Mouse (Mus musculus) heart, adult 9 months (tissue): ENCODE measurements around the gene Degs1.
"Not testable (repeated sequence)": the region's sequence is repeated elsewhere in the genome, so short reads cannot be mapped to it uniquely, and the experiment has no call there.

Source experiments
- DNase-seq, 2 experiments: peaks; one replicate each; pipeline ENCODE4 v3.0.0; 2022; ENCODE audit warnings: low spot score in 2 of 2

Degs1 gene

GRCm38 (mm10) chr1:182282091-182283075, at the start of gene Degs1:
Degs1 (minus strand) TSS chr1:182282804.
- DNase-seq = peak; percentile 96 to 98

DNA sequence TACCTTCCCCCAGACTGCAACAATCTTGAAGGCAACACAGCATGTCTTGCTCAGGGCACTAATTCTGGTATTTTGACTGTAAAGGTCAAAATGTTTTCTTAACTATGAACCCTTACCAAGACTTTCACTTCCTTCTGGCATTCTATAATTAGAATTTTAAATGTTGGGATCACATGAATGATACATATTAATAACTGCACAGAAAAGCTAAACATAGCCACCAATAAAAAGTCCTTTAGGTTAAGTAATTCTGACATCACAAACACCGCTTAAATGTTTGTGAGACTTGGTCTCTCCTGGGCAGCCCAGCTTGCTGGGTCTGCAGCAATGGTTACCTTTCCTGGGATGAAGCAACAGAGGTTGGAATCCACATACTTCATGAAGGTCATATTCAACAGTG, 43.3 kb upstream of the Degs1 start:
- DNase-seq = no peak

GRCm38 (mm10) chr1:182324552-182324951, 41.9 kb upstream of the Degs1 start:
- no peak for DNase-seq

- DNase-seq = no peak
Measured at GRCm38 (mm10) chr1:182323139-182323538, 40.5 kb upstream of the Degs1 start.

- DNase-seq = no peak
Measured at GRCm38 (mm10) chr1:182314201-182314600, 31.6 kb upstream of the Degs1 start.

DNA sequence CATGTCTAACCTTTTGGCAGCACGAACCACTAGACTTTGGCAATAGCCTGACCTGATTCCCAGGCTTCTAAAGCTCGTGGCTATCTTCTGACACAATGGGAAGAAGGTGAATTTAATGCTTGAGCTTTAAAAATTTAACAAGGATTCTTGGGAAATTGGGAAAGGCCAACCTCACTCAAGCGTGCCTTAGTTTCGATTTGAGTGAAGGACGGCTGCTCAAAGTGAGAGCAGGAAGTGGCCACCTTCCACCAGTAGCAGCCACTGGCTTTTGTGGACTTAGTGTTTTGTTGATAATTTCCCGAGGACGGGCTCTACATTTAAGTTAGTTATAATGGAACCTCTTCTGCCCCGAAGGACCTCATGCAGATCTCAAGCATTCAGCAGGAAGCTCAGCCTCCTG, 30.6 kb upstream of the Degs1 start:
- no peak for DNase-seq

DNA sequence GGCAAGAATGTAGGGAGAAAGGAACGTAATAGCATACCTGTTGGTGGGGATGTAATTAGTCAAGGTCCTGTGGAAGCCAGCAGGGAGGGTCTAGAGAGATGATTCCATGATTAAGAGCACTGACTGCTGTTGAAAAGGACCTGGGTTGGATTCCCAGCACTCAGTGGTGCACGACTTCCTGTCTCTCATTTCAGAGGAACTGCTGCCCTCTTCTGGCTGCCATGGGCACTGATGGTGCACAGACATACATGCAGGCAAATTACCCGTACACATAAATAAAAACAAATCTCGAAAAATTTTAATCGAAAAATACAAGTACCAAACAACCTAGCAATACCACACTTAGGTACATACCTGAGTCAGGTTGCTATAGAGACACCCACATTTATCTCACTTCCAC, 28.8 kb upstream of the Degs1 start:
- no peak for DNase-seq

DNA sequence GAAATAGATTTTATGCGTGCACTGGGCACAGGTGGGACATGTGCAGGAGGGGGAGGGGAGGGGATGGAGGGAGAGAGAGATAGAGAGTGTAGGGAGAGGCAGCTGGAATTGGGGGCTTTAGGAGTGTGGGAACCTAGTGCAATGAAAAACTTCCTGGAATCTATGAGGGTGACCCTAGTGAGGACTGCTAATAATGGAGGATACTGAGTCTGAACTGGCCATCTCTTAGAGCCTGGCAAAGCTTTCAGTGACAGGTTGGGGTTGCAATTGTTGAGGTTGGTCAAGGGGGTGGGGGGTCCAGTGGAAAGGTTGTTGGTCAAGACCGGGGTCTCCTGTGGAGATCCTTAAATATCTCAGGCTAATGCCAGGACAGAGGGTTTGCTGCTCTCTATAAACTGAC, 27.7 kb upstream of the Degs1 start:
- no peak for DNase-seq

DNA sequence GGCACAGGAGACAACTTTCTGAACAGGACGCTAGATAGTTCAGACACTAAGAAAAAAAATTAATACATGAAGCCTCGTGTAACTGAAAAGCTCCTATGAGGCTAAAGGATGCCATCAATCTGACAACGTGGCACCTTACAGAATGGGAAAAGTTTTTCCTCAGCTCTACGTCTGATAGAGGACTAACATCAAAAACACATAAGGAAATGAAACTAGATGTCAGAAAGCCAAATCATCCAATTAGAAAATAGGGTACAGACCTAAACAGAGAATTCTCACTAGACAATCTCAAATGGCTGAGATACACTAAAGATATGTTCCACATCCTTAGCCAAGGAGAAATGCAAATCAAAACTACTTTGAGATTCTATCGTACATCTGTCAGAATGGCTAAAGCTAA, 26.8 kb upstream of the Degs1 start:
- DNase-seq = no peak

DNA sequence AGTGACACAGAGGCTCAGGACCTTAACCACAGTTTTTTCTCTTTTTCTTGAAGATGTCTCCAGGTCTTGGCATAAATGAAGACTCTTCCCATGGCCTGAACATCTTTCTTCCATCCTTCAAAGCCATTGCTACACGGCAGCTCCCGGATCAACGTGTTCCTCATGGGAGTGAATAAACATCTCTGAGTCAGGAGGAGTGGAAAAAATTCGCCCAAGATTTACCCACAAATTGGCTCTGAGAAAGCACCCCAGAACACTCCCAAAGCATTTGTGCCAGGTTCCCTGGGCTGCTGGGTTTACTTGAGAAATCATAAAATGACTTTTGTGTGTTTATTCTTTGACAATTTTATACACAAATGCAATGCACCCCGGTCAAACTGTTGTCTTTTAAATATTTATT, 20.3 kb upstream of the Degs1 start:
- DNase-seq = no peak

DNA sequence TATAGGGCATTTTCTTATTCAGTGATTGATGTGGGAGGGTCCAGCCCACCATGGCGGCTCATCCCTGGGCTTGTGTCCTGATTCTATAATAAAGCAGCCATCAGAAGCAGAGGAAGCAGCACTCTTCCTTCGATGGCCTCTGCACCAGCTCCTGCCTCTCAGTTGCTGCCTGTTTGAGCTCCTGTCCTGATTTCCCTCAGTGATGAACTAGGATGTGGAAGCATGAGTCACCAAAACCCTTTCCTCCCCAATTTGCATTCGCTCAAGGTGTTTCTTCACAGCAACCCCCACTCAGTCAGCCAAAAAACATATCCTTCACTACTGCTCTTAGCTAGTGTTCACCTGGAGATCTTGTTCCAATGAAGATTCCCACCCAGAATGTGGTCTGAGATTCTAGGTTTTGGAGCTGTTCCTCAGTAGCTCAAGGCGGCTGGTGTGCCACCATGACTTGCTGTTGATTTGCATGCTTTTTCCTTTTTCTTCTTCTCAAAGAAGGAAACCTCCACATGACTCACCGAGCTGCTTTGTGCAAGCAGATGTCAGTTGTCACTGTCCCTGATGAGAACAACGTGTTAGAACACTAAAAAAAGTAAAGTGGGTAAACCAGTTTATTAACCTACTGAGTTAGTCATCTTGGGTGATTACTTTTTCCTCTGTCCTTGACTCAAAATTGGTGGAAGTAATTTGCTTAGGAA, 19.7 kb upstream of the Degs1 start:
- DNase-seq = no peak

DNA sequence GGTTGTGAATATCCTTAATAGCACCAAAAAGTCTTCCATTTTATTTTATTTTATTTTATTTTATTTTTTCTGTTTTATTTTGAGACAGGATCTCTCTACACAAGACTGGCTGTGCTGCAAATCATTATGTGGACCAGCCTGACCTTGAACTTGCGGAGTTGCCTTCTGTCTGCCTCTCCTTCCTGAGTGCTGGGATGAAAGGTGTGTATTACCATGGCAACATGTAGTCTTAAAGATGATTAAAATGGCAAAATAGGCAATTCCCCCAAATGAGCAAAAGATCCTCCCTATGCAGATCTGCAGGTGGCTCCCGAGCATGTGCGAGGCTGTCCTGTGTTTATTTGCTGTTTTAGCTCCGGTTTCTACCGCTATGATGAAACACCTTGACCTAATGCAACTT, 15.2 kb upstream of the Degs1 start:
- DNase-seq = no peak

GRCm38 (mm10) chr1:182297246-182297645, 14.6 kb upstream of the Degs1 start:
- DNase-seq = no peak

DNA sequence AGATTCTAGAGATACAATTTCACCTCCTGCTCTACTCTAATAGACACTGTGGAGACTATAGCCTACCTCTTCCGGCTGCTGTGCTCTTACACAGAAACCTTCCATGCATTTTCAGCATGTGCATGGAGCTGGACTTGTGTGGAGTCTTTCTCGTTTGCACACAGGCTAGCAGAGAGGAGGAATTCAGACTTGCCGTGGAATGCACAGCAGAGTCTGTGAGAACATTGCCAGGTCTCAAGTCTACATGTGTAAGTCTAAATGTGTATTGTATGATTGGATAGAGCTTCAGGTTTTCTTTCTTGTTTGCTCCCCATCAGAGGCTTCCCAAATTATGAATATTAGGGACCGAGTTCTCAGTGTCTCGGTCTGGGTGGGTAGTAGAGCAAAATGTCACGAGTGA, 14.2 kb upstream of the Degs1 start:
- DNase-seq = no peak

DNA sequence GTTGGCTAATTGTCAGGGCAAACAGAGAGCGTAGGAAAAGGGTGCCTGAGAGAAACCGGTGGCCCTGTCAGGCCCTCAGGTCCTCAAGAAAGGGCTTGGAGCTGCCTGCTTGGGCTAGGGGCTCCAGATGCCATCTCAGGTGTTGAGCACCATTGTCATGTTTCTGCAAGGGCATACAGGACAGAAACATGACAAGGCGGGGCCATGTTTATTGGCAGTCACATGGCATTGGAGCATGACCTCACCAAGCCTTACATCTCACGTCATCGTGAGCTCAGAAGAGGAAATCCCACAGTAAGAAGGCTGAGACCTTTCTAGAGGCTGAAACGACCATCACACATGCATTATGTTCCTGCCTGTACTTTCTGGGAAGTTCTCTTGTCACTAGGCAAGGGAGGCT, 13.5 kb upstream of the Degs1 start:
- no peak for DNase-seq

- no peak for DNase-seq
Measured at GRCm38 (mm10) chr1:182292291-182292690, 9.7 kb upstream of the Degs1 start.

- not testable (repeated sequence) for DNase-seq
Measured at GRCm38 (mm10) chr1:182290741-182291140, 8.1 kb upstream of the Degs1 start.

DNA sequence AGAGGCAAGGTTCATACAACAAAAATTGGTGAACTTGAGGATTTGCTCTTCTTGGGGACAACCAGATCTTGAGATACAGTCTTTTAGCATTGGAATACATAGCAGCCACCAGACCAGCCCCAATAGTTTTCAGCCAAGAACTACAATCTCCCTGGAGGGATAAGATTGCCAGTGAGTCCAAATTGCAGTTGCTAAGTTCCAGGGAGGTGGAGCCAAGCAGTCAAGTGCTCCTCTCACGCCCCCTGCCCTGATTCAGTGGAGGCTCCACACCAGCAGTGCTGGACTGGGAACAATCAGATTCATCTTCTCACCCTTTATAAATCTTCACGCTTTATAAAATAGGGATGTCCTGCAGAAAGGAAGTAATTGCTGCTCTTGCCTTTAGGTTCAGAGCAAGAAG, 7.2 kb upstream of the Degs1 start:
- peak in 1 of 2 experiments; percentile 7 for DNase-seq

DNA sequence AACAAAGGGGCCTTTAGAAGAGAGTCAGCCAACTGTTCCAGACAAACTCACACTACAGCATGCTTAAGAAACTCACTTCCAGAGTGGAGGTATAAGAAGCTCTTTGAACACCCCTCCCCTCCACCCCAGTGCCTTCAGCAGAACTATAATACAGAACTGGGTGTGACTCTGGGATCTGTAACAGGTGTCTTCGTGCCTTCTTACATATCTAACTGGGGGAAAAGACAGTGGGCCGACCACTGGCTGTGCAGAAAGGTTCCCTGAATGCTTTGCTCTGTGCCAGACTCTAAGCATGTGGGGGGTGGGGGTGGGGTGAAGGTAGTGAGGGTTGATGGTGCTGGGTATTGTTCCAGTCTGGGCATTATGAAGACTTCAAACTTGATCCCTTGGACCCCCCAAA, 6.0 kb upstream of the Degs1 start:
- DNase-seq = no peak

DNA sequence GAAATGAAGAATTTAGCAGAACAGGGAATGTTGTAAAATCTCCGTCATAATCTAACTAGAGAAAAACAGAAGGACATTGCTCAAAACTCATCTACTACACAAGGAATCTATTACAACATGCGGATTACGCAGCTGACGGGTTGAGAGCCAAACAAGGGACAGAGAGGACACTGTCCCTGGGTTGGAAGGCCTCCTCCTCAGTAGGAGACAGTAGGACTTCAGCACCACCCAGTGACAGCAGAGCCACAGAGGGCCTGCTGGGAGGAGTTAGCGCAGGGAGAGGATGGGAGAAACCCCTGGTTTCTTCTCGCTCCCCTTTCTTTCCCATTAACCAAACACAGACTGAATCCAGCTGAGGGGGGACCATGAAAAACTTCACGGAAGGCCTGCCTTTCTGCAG, 5.2 kb upstream of the Degs1 start:
- peak in 1 of 2 experiments; percentile 7 for DNase-seq

DNA sequence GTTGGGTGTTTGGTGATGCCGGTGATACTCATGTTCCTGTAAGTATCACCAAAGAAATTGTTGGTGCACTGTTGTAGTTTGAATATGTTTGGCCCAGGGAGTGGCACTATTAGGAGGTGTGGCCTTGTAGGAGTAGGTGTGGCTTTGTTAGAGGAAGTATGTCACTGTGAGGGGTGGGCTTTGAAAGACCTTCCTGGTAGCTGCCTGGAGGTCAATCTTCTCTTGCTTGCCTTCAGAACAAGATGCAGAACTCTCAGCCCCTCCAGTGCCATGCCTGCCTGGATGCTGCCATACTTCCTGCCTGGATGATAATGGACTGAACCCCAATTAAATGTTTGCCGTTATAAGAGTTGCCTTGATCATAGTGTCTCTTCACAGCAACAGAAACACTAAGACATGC, 2.2 kb upstream of the Degs1 start:
- no peak for DNase-seq

DNA sequence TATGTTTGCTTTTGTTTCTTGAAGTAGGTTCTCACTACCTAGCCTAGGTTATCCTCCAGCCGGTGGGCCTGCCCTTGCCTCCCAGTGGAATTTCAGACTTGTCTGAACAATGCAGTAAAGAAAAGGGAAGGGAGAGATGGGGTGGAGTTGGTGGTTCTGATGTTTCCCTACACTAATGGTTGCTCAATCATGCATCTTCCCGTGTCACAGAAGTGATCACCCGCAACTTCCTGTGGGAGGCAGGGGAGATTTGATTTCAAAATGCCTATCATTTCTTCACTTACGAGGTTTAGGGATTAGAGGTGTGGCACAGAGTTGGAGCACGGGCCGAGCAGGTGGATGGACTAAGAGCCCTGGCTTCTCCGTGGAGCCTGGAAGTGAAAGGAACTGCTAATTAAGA, 627 bp upstream of the Degs1 start:
- DNase-seq = peak; percentile 30 to 48

GRCm38 (mm10) chr1:182281251-182281711, 1.3 kb downstream of the Degs1 start:
- DNase-seq = peak in 1 of 2 experiments; percentile 5
